Mouse (Mus musculus): ENCODE data around the gene Arv1. TPM values are rescaled to one million over a fixed set of nuclear protein-coding genes. Genes with fewer than 3 reads are reported as not detected.

The Arv1 gene
- total and polyA plus RNA-seq, 3 experiments, result 5.0 to 22.0 (median 12.4) TPM

DNA sequence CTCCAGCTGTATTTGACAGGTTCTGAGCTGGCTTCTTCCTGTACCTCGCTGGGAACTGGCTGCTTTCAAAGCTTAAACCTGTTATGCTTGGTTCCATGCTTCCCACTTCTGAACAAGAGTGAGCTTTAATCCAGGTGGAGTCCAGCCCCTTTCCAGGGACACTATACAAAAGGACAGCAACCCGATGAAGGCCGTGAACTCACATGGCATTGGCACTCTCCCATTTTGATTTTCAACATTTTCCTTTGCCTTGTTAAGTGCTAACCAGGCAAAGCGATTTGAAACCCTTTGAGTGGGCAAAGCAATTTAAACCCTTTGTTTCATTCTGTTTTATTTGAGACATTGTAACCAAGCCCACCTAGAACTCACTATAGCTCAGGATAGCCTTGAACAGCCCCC lies 32.9 kb downstream of the Arv1 start:
- Histone ChIP-seq H3K9me3 (replicated peaks) (peaks cover 11% of the 10 kb centered on the region), H3K4me1 (ENCODE audit: insufficient read depth, low read depth, low read length) (peaks cover 9% of the 10 kb centered on the region), H3K27me3 (ENCODE audit: insufficient read depth, low read length) (peaks cover 19% of the 10 kb centered on the region; the same call in 1 of the 2 replicates), H3K4me3 (ENCODE audit: low read depth, low read length) (no peak overlapping the region), H3K36me3 (replicated peaks) (no peaks in the 10 kb centered on the region)
- TF ChIP-seq GATA1 (IDR thresholded peaks at IDR 0.05; ENCODE audit: borderline replicate concordance, low read length) (no peak), GATA2 (IDR thresholded peaks at IDR 0.05; ENCODE audit: borderline replicate concordance, low read depth, low read length) (no peak), POLR2AphosphoS5 (IDR thresholded peaks at IDR 0.05; ENCODE audit: insufficient replicate concordance, low read depth, low read length) (no peak), TAL1 (conservative IDR thresholded peaks at IDR 0.05; ENCODE audit: low read depth, low read length) (no peak), CTCF (IDR thresholded peaks at IDR 0.05; ENCODE audit: low read depth, low read length) (no peak)
- DNase-seq (ENCODE audit: low spot score) (no peak), ATAC-seq (ENCODE audit: extremely low read depth, insufficient number of reproducible peaks, low FRiP score, poor library complexity, severe bottlenecking) (no peak)

GRCm38 (mm10) chr8:124755481-124755880 lies 33.5 kb downstream of the Arv1 start:
- Histone ChIP-seq H3K27me3 (ENCODE audit: insufficient read depth, low read length) (peaks cover 14% of the 10 kb centered on the region; the same call in 1 of the 2 replicates), H3K4me3 (ENCODE audit: low read depth, low read length) (no peak overlapping the region), H3K36me3 (replicated peaks) (no peaks in the 10 kb centered on the region), H3K9me3 (replicated peaks) (peaks cover 11% of the 10 kb centered on the region), H3K4me1 (ENCODE audit: insufficient read depth, low read depth, low read length) (peaks cover 9% of the 10 kb centered on the region)
- ATAC-seq (ENCODE audit: extremely low read depth, insufficient number of reproducible peaks, low FRiP score, poor library complexity, severe bottlenecking) (no peak), DNase-seq (ENCODE audit: low spot score) (no peak)
- TF ChIP-seq CTCF (IDR thresholded peaks at IDR 0.05; ENCODE audit: low read depth, low read length) (no peak), TAL1 (conservative IDR thresholded peaks at IDR 0.05; ENCODE audit: low read depth, low read length) (no peak), GATA1 (IDR thresholded peaks at IDR 0.05; ENCODE audit: borderline replicate concordance, low read length) (no peak), GATA2 (IDR thresholded peaks at IDR 0.05; ENCODE audit: borderline replicate concordance, low read depth, low read length) (no peak), POLR2AphosphoS5 (IDR thresholded peaks at IDR 0.05; ENCODE audit: insufficient replicate concordance, low read depth, low read length) (no peak)

- TF ChIP-seq GATA1 (IDR thresholded peaks at IDR 0.05; ENCODE audit: borderline replicate concordance, low read length) (no peak), TAL1 (conservative IDR thresholded peaks at IDR 0.05; ENCODE audit: low read depth, low read length) (no peak), CTCF (IDR thresholded peaks at IDR 0.05; ENCODE audit: low read depth, low read length) (no peak), POLR2AphosphoS5 (IDR thresholded peaks at IDR 0.05; ENCODE audit: insufficient replicate concordance, low read depth, low read length) (no peak), GATA2 (IDR thresholded peaks at IDR 0.05; ENCODE audit: borderline replicate concordance, low read depth, low read length) (no peak)
- H3K27me3 ChIP-seq (ENCODE audit: insufficient read depth, low read length), result peaks cover 12% of the 10 kb centered on the region; the same call in 1 of the 2 replicates
- ATAC-seq (ENCODE audit: extremely low read depth, insufficient number of reproducible peaks, low FRiP score, poor library complexity, severe bottlenecking), result no peak
- no peaks in the 10 kb centered on the region for H3K36me3 ChIP-seq (replicated peaks)
- H3K4me1 ChIP-seq (ENCODE audit: insufficient read depth, low read depth, low read length), result peaks cover 9% of the 10 kb centered on the region
- DNase-seq (ENCODE audit: low spot score), result no peak
- peaks cover 11% of the 10 kb centered on the region for H3K9me3 ChIP-seq (replicated peaks)
- no peak overlapping the region for H3K4me3 ChIP-seq (ENCODE audit: low read depth, low read length)
These were observed 34.2 kb downstream of the Arv1 start for GRCm38 (mm10) chr8:124756153-124756552.

- H3K4me3 ChIP-seq (ENCODE audit: low read depth, low read length), result no peak overlapping the region
- H3K27me3 ChIP-seq (ENCODE audit: insufficient read depth, low read length), result peaks cover 9% of the 10 kb centered on the region; the same call in 1 of the 2 replicates
- H3K4me1 ChIP-seq (ENCODE audit: insufficient read depth, low read depth, low read length), result peaks cover 7% of the 10 kb centered on the region
- no peak for ATAC-seq (ENCODE audit: extremely low read depth, insufficient number of reproducible peaks, low FRiP score, poor library complexity, severe bottlenecking)
- DNase-seq (ENCODE audit: low spot score), result no peak
- H3K36me3 ChIP-seq (replicated peaks), result no peaks in the 10 kb centered on the region
- peaks cover 6% of the 10 kb centered on the region for H3K9me3 ChIP-seq (replicated peaks)
- TF ChIP-seq POLR2AphosphoS5 (IDR thresholded peaks at IDR 0.05; ENCODE audit: insufficient replicate concordance, low read depth, low read length), result no peak
- no peak for TF ChIP-seq GATA2 (IDR thresholded peaks at IDR 0.05; ENCODE audit: borderline replicate concordance, low read depth, low read length)
- TF ChIP-seq CTCF (IDR thresholded peaks at IDR 0.05; ENCODE audit: low read depth, low read length), result no peak
- no peak for TF ChIP-seq TAL1 (conservative IDR thresholded peaks at IDR 0.05; ENCODE audit: low read depth, low read length)
- TF ChIP-seq GATA1 (IDR thresholded peaks at IDR 0.05; ENCODE audit: borderline replicate concordance, low read length), result no peak
These were observed 34.7 kb downstream of the Arv1 start for GRCm38 (mm10) chr8:124756601-124757000.

DNA sequence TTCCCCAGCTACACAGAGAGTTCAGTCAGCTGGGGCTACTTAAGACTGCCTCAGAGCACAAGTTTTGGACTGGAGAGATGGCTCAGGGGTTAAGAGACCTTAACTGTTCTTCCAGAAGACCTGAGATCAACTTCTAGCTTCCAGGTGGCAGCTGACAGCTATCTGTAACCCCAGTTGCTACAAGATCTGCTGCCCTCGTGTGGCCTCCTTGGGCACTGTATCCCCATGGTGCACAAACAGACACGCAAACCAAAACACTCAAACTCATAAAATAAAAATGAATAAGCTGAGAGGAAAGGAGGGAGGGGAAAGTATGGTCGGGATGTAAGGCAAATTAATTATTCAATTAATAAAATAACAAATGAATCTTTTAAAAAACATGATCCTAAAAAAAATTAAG lies 36.6 kb downstream of the Arv1 start:
- H3K9me3 ChIP-seq (replicated peaks), result no peaks in the 10 kb centered on the region; the same call in 1 of the 2 replicates
- H3K36me3 ChIP-seq (replicated peaks), result no peaks in the 10 kb centered on the region
- TF ChIP-seq GATA1 (IDR thresholded peaks at IDR 0.05; ENCODE audit: borderline replicate concordance, low read length) (no peak), POLR2AphosphoS5 (IDR thresholded peaks at IDR 0.05; ENCODE audit: insufficient replicate concordance, low read depth, low read length) (no peak), GATA2 (IDR thresholded peaks at IDR 0.05; ENCODE audit: borderline replicate concordance, low read depth, low read length) (no peak), TAL1 (conservative IDR thresholded peaks at IDR 0.05; ENCODE audit: low read depth, low read length) (no peak), CTCF (IDR thresholded peaks at IDR 0.05; ENCODE audit: low read depth, low read length) (no peak)
- no peaks in the 10 kb centered on the region for H3K4me1 ChIP-seq (ENCODE audit: insufficient read depth, low read depth, low read length)
- H3K27me3 ChIP-seq (ENCODE audit: insufficient read depth, low read length), result 0 out of 2 replicates have a peak, but pooled peaks cover 2% of the 10 kb centered on the region
- DNase-seq (ENCODE audit: low spot score), result no peak
- no peak overlapping the region for H3K4me3 ChIP-seq (ENCODE audit: low read depth, low read length)
- ATAC-seq (ENCODE audit: extremely low read depth, insufficient number of reproducible peaks, low FRiP score, poor library complexity, severe bottlenecking), result no peak

DNA sequence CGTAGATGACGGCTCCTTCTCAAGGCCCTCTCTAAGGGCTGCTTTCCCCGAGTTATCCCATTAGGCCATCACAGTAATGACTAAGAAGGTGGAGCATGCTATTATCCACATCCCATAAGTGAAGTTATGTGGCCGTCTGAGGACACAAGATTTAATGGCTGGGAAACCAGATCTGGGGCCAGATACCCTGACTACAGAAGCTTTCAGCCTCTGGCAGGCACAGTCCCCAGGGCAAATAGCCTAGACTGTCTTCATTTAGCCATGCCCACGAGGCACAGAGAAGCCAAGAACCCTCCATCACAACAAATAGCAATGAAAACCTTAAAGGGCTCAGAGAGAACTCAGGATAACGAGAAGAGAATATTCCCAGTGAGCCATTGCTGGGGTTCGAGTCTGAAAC lies 41.1 kb downstream of the Arv1 start:
- Histone ChIP-seq H3K4me1 (ENCODE audit: insufficient read depth, low read depth, low read length) (no peaks in the 10 kb centered on the region), H3K4me3 (ENCODE audit: low read depth, low read length) (no peak overlapping the region), H3K9me3 (replicated peaks) (no peaks in the 10 kb centered on the region; the same call in 1 of the 2 replicates), H3K36me3 (replicated peaks) (no peaks in the 10 kb centered on the region), H3K27me3 (ENCODE audit: insufficient read depth, low read length) (no peaks in the 10 kb centered on the region)
- TF ChIP-seq GATA2 (IDR thresholded peaks at IDR 0.05; ENCODE audit: borderline replicate concordance, low read depth, low read length) (no peak), TAL1 (conservative IDR thresholded peaks at IDR 0.05; ENCODE audit: low read depth, low read length) (no peak), POLR2AphosphoS5 (IDR thresholded peaks at IDR 0.05; ENCODE audit: insufficient replicate concordance, low read depth, low read length) (no peak), GATA1 (IDR thresholded peaks at IDR 0.05; ENCODE audit: borderline replicate concordance, low read length) (no peak), CTCF (IDR thresholded peaks at IDR 0.05; ENCODE audit: low read depth, low read length) (no peak)
- ATAC-seq (ENCODE audit: extremely low read depth, insufficient number of reproducible peaks, low FRiP score, poor library complexity, severe bottlenecking), result no peak
- DNase-seq (ENCODE audit: low spot score), result no peak
